Mouse (Mus musculus): ENCODE measurements around the gene Ppp1r16b.
"Not testable (repeated sequence)": the region's sequence is repeated elsewhere in the genome, so short reads cannot be mapped to it uniquely, and the experiment has no call there.

The Ppp1r16b gene

DNA sequence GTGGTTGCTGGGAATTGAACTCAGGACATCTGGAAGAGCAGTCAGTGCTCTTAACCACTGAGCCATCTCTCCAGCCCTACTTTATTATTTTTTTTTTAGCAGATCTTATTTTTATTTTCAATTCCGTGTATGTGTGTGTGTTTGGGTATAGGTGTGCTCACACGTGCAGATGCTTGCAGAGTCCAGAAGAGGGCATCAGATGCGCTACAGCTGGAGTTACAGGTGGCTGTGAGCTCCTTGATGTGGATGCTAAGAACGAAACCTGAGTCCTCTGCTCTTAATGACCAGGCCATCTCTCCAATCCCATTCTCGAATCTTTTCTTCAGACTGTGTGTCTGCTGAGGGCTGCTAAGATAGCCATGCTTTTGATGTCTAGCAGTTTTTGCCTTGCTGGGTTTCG, 61.1 kb downstream of the Ppp1r16b start:
- no peak for DNase-seq (ENCODE audit: low spot score)

DNA sequence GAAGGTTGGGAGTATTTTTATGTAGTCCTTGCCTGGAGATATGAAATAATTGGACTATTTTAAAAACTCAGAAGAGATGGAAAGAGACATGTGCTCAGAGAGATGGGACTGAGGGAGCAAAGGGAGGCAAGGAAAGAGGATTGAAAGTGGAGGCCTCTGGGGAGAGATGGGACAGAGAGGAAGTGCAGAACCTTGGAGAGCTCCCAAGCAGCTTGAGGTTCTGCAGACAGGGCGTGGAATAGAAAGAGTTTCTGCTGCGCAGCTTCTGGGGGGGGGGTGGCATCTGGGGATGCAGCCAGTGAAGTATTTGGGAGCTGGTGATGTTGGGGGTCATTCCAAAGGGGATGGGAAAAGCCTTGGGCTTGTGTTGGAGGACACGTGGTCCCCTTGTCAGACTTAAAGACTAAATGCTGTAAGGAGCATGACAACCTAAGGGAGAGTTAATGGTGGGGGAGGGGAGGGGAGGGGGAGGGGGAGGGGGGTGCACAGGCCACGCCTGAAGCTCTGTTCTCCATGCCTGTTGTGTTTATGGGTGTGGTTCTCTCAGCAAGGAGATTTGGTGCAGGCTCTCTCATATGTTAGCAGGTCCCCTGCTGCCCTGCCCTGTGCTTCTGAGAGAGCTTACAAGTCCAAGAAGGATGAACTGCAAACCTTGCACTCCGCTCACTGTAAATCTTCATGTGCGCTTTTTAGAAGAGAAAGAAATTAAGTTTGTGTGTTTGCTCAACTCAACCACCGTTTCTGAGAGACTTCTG, 63.0 kb downstream of the Ppp1r16b start:
- DNase-seq (ENCODE audit: low spot score) = peak; percentile 14

DNA sequence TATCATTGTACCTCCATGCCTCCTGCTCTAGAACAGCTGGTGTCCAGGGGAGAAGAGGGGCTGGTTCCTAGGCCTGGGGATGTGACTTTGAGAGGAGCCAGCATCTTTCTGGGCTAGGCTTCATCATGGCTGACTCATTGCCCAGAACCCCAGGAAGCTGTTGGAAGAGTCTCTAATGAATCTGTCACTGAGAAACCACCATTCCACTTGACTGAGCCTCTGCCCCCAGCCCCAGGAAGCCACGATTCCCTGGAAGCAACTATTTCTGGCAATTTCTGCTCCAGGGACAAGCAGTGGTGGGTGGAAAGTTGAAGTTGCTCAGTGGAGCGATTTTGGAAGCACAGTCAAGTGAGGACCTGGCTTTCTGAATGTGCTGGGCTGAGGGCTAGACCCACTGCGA, 65.7 kb downstream of the Ppp1r16b start:
- DNase-seq (ENCODE audit: low spot score) = no peak

DNA sequence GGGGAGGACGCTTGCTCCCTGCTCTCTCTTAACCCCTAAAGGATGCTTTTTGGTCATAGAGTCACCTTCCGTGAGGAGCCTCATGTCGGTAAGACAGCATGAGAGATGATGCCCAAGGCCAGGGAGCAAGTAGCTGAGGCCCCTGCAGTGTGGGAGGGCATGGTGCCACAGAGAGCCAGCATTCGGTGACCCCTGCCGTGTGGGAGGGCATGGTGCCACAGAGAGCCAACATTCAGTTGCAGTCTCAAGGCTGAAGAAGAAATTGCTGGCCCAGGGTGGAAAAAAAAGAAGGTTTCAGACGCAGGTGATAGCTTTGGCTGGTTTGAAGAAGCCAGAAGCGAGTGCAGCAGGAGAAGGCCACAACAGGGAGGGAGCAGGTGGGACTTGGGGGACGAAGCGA, 67.3 kb downstream of the Ppp1r16b start:
- DNase-seq (ENCODE audit: low spot score) = no peak

DNA sequence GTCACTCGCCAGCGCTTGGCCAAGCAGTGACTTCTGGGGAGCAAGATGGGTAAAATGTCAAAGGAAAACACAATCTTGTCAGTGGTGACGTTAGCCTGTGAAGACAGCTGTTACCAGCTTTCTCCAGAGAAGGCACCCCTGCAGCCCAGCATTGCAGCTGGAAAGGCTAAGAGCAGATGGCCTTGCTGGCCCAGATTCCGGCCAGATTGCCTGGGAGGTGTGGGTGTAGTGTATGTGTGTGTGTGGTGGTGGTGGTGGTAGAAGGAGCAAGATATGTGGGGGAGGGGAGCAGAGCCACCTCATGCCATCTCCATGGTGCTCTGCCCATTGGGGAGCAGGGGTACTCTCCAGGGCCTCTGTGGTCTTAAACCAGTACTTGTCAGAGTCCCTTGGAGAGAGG, 67.9 kb downstream of the Ppp1r16b start:
- DNase-seq (ENCODE audit: low spot score) = no peak

DNA sequence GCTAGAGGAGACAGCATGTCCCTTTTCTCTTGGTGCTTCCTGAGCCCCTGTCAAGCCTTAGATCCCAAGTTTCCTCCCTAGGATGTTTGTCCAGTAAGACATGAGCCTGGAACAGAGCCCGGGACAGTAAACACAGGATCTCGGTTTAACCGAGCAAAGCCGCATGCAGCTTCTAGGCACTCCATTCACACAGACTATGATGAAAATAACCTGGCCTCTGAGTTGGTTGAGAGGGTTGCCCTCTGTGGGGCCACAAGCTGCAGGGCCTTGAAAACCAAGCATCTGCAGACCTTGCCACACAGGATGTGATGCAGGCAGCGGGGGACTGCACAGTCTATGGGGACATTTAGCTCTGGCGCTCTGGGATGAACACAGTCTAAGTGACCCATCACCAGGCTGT, 68.7 kb downstream of the Ppp1r16b start:
- DNase-seq (ENCODE audit: low spot score) = no peak

DNA sequence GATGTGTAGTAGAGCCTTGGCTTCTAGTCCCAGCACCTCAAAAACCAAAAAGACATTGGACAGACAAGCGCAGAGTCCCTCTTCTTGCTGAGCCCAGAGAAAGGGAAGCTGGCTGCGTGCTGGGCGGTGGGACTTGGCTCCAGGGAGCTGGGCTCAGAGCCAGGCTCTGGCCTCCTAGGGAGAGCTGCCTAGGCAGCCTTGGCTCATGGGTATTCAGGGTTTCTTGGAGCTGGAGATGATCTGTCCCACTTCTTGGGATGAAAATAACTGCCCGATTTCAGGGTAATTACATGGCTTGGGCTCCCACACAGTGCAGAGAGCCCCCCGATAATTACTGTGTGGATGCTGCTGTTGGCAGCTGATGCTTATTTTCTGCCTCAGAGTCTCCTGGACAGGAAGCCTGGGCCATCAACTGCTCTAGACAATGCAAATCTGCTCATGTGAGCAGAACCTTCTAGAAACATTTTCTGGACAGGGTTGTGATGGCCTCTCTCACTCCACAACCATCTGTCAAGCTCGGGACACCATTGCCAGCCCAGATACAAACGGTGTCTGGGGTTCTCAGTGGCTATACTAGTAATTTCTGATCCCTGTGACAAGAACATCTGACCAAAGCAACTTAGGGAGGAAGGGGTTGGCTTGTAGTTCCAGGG, 69.4 kb downstream of the Ppp1r16b start:
- no peak for DNase-seq (ENCODE audit: low spot score)

DNA sequence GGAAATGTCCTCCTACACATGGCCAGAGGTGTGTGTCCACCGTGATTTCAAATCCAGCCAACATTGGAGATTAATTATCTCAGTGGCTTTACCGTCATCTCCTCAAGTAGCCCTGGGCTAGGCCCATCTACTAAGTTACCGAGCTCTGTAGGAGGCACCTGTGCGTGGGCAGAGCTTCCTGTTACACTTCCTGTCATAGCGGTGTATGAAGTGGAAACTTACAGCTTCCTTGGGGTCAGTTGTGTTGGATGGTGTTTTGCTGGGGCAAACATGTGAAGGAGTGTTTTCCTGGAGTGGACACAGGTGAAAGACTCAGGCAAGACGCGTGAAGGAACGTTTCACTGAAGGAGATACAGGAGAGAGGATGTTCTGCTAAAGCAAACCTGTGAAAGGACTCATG, 70.1 kb downstream of the Ppp1r16b start:
- DNase-seq (ENCODE audit: low spot score) = no peak

DNA sequence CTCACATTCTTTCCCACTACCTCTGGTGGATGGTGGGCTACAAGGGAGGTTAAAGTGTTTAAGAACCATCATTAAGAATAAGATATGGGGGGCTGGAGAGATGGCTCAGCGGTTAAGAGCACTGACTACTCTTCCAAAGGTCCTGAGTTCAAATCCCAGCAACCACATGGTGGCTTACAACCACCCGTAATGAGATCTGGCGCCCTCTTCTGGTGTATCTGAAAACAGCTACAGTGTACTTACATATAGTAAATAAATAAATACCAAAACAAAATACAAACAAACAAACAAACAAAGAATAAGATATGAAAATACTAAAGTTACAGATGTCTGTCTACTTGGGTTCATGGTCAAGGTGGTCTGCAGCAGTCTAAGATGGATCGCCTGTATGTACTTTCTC, 71.0 kb downstream of the Ppp1r16b start:
- DNase-seq (ENCODE audit: low spot score) = not testable (repeated sequence)

DNA sequence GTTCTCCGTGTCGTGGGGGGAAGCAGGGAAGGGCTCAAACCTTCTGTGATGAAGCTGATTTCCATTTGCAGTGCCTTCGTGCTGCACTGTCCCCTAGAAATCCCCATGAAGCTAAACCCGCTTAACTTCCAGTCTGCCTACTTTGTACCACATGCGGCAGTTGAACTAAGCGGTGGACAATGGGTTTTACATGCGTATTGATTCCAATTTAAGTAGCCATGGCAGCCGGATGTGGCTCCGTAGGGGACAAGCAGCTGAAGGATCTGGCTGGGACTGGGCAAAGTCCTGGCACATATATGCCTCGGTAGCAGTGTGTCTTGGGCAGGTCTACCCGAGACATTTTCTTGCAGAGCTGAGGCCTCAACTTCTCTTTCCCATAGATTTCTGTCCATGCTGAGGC, 73.4 kb downstream of the Ppp1r16b start:
- no peak for DNase-seq (ENCODE audit: low spot score)

DNA sequence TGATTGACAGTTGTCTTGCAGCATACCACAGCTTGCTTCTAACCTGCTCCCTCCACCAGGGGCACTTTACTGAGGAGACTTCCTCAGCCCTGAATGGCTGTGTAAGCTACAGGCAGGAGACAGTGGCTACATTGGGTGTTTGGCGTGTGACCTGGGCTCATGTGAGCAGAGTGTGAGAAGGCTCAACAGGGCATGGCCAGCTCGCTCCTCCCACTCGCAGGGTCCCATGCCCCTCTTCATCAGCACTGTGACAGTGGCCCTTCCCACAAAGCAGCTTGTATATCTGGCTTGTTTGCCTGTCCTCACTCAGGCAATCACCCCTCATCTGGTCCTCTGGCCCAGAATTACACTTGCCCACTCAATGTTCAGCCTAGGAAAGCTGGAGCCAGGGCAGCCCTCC, 73.9 kb downstream of the Ppp1r16b start:
- no peak for DNase-seq (ENCODE audit: low spot score)

DNA sequence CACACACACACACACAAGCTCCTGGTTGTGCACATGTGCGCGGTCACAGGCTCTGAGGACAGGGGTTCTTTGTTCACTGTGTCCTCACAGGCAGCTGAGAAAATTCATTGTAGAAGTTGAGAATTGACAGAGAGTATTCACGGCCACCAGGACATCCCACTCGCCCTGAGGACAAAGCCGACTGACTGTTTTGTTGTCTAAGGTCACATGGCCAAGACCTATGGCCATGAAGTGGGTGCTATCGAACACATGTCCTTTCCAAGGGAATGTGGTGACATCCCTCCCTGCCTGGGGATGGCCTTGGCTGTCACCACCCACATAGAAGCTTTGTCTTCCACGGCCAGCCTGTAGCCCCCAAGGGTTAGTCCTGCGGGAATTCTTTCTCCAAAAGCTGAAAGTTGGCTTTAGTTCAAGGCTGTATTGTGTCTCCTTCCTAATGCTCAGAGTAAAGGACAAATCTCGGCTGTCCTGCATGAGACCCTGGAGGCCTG, 75.9 kb downstream of the Ppp1r16b start:
- no peak for DNase-seq (ENCODE audit: low spot score)

DNA sequence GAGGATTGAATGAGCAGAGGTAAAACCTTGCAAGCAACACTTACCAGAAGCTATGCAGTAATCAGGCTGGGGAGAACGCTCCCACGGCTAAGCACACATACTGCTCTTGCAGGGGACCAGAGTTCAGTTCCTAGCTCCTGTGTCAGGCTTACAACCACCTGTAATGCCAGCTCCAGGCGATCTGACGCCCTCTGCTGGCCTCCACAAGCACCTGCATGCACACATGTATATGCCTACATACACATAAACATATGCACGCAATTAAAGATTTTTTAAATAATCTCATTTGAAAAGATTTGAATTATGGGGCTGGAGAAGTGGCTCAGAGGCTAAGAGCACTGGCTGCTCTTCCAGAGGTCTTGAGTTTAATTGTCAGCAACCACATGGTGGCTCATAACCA, 77.2 kb downstream of the Ppp1r16b start:
- DNase-seq (ENCODE audit: low spot score) = no peak

DNA sequence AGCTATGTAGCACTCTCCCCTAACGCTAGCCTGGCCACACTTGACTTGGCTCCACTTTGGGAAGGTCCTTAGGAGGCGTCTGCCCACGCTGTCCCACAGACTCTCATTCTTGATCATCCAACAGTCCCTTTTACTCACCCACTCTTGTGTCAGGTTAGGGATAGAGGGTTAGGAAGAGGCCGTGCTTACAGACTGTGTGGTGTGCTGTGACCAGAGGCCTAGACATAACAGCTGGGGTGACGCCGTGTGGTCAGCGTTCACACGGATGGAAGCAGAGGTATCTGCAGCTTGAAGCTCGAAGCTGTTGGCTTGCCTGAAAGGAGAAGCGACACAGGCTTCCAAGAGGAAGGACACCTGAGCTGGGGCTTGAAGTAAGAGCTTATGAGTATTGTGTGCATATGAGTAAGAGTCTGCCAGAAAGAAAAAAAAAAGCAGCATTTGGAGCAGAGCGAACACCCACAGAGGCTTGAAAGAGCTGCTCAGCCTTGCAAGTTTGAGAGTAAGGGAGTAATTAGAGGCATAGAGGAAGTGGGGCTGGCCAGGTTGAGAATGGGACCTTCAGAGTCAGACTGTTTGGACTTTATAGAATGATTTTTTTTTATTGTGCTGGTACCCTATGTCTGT, 78.4 kb downstream of the Ppp1r16b start:
- no peak for DNase-seq (ENCODE audit: low spot score)

DNA sequence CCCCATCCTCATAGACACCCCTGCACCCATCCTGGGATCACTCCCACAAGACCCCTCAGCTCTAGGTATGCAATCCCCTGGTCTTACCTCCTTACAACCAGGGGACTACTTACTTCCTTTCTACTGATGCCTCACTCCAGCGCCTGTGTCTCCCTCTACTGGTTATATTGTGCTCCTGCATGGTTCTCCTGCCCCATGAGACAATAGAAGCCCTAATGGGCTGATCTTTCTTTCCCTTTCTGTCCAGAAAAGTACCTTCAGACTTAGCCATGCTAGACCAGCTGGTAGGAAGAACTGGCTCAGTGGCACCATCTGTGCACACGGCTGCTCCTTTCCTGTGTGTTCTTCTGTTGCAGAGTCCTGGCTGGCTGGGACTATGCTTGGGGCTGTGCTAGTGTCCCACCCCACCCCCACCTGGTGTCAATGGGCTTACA, 79.9 kb downstream of the Ppp1r16b start:
- DNase-seq (ENCODE audit: low spot score) = no peak

DNA sequence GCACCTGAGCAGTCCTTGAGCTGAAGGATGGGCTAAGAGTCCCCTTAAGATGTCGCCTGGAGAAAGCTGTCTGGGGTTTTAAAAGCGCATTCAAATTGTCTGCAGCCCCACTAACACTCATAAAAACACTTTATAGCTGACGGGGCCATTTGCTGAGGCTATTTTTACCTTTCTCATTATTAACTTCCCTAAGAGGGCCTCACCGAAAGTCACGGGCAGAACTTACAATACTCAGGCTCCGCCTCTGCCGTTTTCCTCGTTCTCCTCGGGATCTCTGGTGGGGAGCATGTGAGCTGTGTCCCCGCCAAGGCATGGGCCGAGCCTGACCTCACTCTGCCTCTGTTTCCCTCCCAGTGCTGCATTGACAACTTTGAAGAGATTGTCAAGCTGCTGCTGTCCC, 81.0 kb downstream of the Ppp1r16b start:
- DNase-seq (ENCODE audit: low spot score) = no peak

DNA sequence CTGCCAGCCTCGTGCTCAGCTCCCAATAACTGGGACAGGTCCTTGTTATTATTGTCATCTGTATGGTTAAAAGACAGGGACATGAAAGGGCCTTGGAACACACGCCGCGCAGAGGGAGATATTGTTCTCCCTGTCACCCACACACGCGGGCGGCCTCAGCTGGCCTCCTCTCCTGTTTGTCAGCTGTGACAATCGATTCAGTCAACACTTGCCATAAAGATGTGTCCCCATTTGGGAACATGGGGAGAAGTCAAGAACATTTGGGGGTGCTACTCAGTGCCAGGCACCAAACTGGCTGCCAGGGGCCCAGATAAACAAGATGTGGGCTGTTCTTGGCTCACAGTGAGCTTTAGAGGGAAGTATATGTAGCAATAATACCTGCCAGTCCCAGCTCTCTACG, 84.2 kb downstream of the Ppp1r16b start:
- no peak for DNase-seq (ENCODE audit: low spot score)

DNA sequence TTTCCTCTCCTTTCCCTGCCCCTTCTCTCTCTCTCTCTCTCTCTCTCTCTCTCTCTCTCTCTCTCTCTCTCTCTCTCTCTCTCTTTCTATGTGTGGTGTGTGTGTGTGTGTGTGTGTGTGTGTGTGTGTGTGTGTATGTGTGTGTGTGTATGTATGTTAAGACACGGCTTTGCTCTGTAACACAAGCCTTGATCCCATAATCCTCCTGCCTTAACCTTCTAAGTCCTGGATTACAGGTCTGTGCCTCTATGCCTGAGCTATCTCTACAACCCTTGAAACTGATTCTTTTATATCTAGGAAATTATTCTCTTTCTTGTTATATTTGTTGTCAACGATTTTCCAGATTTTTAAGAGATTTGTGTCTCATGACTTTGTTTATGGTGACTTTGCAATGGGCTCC, 95.0 kb downstream of the Ppp1r16b start:
- no peak for DNase-seq (ENCODE audit: low spot score)

DNA sequence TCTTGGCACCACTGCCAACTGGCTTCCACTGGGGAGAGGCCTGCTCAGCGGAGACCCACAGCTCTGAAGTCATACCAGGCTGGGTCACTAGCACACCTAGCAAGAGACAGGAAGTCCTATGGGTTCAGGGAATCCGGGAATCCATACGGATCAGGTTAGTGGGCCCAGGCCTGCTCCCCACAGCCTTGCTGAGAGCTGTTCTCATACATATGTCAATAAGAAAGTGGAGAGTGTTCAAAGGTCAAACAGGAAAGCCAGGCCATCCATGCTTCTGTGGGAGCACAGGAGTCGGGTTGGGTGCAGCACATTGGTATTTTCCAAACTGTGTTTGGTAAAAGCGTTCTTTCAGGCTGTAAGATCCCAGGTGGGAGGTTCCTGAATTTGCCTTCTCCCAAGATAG, 97.1 kb downstream of the Ppp1r16b start:
- DNase-seq (ENCODE audit: low spot score) = no peak

DNA sequence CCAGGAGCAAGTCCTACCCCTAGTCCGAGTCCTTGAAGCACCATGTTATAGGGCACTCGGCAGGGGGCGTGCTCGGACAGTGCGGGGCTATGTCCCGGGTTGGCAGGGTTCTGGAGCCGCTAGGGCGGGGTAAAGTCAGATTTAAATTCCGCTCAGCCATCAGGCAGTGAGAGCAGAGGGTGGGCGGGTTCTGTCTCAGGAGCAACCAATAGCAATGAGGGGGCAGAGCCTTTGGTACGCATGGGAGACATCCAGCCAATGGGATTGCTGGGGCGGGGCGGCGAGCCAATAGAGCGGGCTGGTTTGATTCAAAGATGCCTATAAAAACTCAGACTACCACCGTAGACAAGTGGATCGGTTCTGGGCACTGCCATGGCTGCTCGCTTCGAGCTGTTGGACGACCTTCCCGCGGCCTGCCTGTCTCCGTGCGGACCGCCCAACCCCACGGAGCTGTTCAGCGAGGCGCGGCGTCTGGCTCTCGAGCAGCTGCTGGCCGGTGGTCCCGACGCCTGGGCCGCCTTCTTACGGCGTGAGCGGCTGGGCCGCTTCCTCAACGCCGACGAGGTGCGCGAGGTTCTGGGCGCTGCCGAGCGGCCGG, 102.6 kb downstream of the Ppp1r16b start, which contains the start of gene Fam83d:
Fam83d (plus strand) TSS at position 352 of the 598 bp plus-strand sequence.
- DNase-seq (ENCODE audit: low spot score) = peak; percentile 98

DNA sequence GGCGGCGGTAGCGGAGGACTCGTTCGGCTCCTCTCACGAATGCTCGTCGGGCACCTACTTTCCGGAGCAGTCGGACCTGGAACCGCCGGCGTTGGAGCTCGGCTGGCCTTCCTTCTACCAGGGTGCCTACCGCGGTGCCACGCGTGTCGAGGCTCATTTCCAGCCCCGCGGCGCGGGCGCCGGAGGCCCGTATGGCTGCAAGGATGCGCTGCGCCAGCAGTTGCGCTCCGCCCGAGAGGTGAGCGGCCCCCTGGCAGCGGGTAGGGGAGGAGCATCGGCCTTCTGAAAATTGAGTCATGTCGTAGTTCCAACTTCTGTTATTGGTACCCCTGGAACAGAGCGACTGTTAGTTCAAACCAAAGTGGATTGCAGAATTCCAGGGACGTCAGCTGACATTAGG, 103.2 kb downstream of the Ppp1r16b start:
- peak; percentile 57 for DNase-seq (ENCODE audit: low spot score)

DNA sequence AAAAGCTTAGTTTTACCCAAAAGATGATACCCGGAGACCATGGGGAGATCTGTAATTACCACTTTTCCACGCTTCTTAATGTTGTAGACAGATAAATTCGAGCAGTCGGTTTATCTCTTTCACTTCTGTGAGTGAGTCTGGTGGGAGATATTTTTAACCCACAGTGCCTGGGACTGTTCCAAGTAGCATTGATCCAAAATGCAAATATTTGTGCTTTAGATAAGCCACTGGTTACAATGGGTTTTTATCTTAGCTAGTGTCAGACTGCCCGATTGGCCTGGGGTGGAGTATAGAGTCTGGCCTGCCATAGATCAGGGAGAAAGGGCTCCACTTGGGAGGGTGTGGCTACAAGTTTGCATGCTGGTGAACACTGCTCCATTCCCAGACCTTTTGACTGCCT, 103.6 kb downstream of the Ppp1r16b start:
- peak; percentile 71 for DNase-seq (ENCODE audit: low spot score)
